Mouse (Mus musculus): ENCODE data around the gene Orm1. TPM values are rescaled to one million over a fixed set of nuclear protein-coding genes. Genes with fewer than 3 reads are reported as not detected.

The Orm1 gene
- polyA plus RNA-seq, 1 experiment from 2014 or later = not detected

GRCm38 (mm10) chr4:63356981-63357570 lies 12.7 kb downstream of the Orm1 start:
- Histone ChIP-seq H3K4me2 (replicated peaks) (no peak overlapping the region), H3K27ac (no peak overlapping the region), H3K27me3 (no peaks in the 10 kb centered on the region), H3K4me3 (no peak overlapping the region), H3K9me3 (no peaks in the 10 kb centered on the region), H3K9ac (no peak overlapping the region), H3K4me1 (no peaks in the 10 kb centered on the region), H3K36me3 (no peaks in the 10 kb centered on the region)
- 56% methylated on average over 2 of the region's 2 CpGs for WGBS
- ATAC-seq (ENCODE audit: insufficient number of reproducible peaks, insufficient read depth, low FRiP score, low TSS enrichment) = no peak

GRCm38 (mm10) chr4:63359861-63360260 lies 15.5 kb downstream of the Orm1 start:
- Histone ChIP-seq H3K9ac (no peak overlapping the region), H3K27ac (no peak overlapping the region), H3K27me3 (no peaks in the 10 kb centered on the region), H3K4me3 (no peak overlapping the region), H3K4me2 (replicated peaks) (no peak overlapping the region), H3K36me3 (no peaks in the 10 kb centered on the region), H3K9me3 (no peaks in the 10 kb centered on the region), H3K4me1 (no peaks in the 10 kb centered on the region)
- no peak for ATAC-seq (ENCODE audit: insufficient number of reproducible peaks, insufficient read depth, low FRiP score, low TSS enrichment)
- WGBS = 67% methylated on average over 6 of the region's 6 CpGs

- Histone ChIP-seq H3K9me3 (no peaks in the 10 kb centered on the region), H3K27ac (no peak within 1 kb of the TSS), H3K27me3 (no peaks in the 10 kb centered on the region), H3K4me2 (replicated peaks) (no peak within 1 kb of the TSS), H3K9ac (no peak within 1 kb of the TSS), H3K36me3 (no peaks in the 10 kb centered on the region), H3K4me3 (no peak within 1 kb of the TSS), H3K4me1 (no peaks in the 10 kb centered on the region)
- 93% methylated on average over 5 of the region's 5 CpGs for WGBS
- no peak for ATAC-seq (ENCODE audit: insufficient number of reproducible peaks, insufficient read depth, low FRiP score, low TSS enrichment)
These were observed 17.8 kb downstream of the Orm1 start, which contains the start of gene Orm2 for GRCm38 (mm10) chr4:63362150-63362549. TSS of gene Orm2 (plus strand) at chr4:63362449.

GRCm38 (mm10) chr4:63368577-63368976 lies 24.2 kb downstream of the Orm1 start:
- Histone ChIP-seq H3K4me1 (no peaks in the 10 kb centered on the region), H3K9me3 (no peaks in the 10 kb centered on the region), H3K27me3 (no peaks in the 10 kb centered on the region), H3K4me2 (replicated peaks) (no peak overlapping the region), H3K36me3 (peaks cover 54% of the 10 kb centered on the region), H3K27ac (no peak overlapping the region), H3K4me3 (no peak overlapping the region), H3K9ac (no peak overlapping the region)
- ATAC-seq (ENCODE audit: insufficient number of reproducible peaks, insufficient read depth, low FRiP score, low TSS enrichment) = no peak
- 14% methylated on average over 4 of the region's 4 CpGs for WGBS

GRCm38 (mm10) chr4:63370897-63371296 lies 26.5 kb downstream of the Orm1 start:
- Histone ChIP-seq H3K4me3 (no peak overlapping the region), H3K4me1 (no peaks in the 10 kb centered on the region), H3K4me2 (replicated peaks) (no peak overlapping the region), H3K9me3 (no peaks in the 10 kb centered on the region), H3K36me3 (peaks cover 77% of the 10 kb centered on the region), H3K9ac (no peak overlapping the region), H3K27ac (no peak overlapping the region), H3K27me3 (no peaks in the 10 kb centered on the region)
- ATAC-seq (ENCODE audit: insufficient number of reproducible peaks, insufficient read depth, low FRiP score, low TSS enrichment) = no peak
- WGBS = 50% methylated on average over 7 of the region's 7 CpGs

GRCm38 (mm10) chr4:63371890-63372289 lies 27.5 kb downstream of the Orm1 start:
- peaks cover 87% of the 10 kb centered on the region for H3K36me3 ChIP-seq
- H3K27ac ChIP-seq = no peak overlapping the region
- no peak for ATAC-seq (ENCODE audit: insufficient number of reproducible peaks, insufficient read depth, low FRiP score, low TSS enrichment)
- 65% methylated on average over 3 of the region's 3 CpGs for WGBS
- H3K9me3 ChIP-seq = no peaks in the 10 kb centered on the region
- H3K4me1 ChIP-seq = no peaks in the 10 kb centered on the region
- H3K27me3 ChIP-seq = no peaks in the 10 kb centered on the region
- no peak overlapping the region for H3K9ac ChIP-seq
- no peak overlapping the region for H3K4me3 ChIP-seq
- no peak overlapping the region for H3K4me2 ChIP-seq (replicated peaks)

GRCm38 (mm10) chr4:63373404-63373803 lies 29.0 kb downstream of the Orm1 start:
- no peak overlapping the region for H3K4me3 ChIP-seq
- peaks cover 91% of the 10 kb centered on the region for H3K36me3 ChIP-seq
- H3K4me1 ChIP-seq = no peaks in the 10 kb centered on the region
- no peak overlapping the region for H3K9ac ChIP-seq
- WGBS = 87% methylated on average over 8 of the region's 8 CpGs
- no peak for ATAC-seq (ENCODE audit: insufficient number of reproducible peaks, insufficient read depth, low FRiP score, low TSS enrichment)
- H3K4me2 ChIP-seq (replicated peaks) = no peak overlapping the region
- H3K27me3 ChIP-seq = no peaks in the 10 kb centered on the region
- H3K27ac ChIP-seq = no peak overlapping the region
- H3K9me3 ChIP-seq = no peaks in the 10 kb centered on the region

- Histone ChIP-seq H3K9ac (no peak overlapping the region), H3K27ac (no peak overlapping the region), H3K36me3 (peaks cover 94% of the 10 kb centered on the region), H3K9me3 (no peaks in the 10 kb centered on the region), H3K27me3 (no peaks in the 10 kb centered on the region), H3K4me2 (replicated peaks) (no peak overlapping the region), H3K4me1 (no peaks in the 10 kb centered on the region), H3K4me3 (no peak overlapping the region)
- 83% methylated on average over 12 of the region's 12 CpGs for WGBS
- ATAC-seq (ENCODE audit: insufficient number of reproducible peaks, insufficient read depth, low FRiP score, low TSS enrichment) = no peak
These were observed 30.0 kb downstream of the Orm1 start for GRCm38 (mm10) chr4:63374331-63374730.

- no peak for ATAC-seq (ENCODE audit: insufficient number of reproducible peaks, insufficient read depth, low FRiP score, low TSS enrichment)
- 72% methylated on average over 1 of the region's 1 CpGs for WGBS
- H3K4me2 ChIP-seq (replicated peaks) = no peak overlapping the region
- no peak overlapping the region for H3K27ac ChIP-seq
- no peaks in the 10 kb centered on the region for H3K4me1 ChIP-seq
- no peaks in the 10 kb centered on the region for H3K9me3 ChIP-seq
- peaks cover 93% of the 10 kb centered on the region for H3K36me3 ChIP-seq
- no peaks in the 10 kb centered on the region for H3K27me3 ChIP-seq
- no peak overlapping the region for H3K4me3 ChIP-seq
- H3K9ac ChIP-seq = no peak overlapping the region
These were observed 31.0 kb downstream of the Orm1 start for GRCm38 (mm10) chr4:63375367-63375766.

- H3K4me3 ChIP-seq = no peak overlapping the region
- H3K4me1 ChIP-seq = no peaks in the 10 kb centered on the region
- peaks cover 97% of the 10 kb centered on the region for H3K36me3 ChIP-seq
- H3K27ac ChIP-seq = no peak overlapping the region
- ATAC-seq (ENCODE audit: insufficient number of reproducible peaks, insufficient read depth, low FRiP score, low TSS enrichment) = no peak
- H3K9me3 ChIP-seq = no peaks in the 10 kb centered on the region
- H3K27me3 ChIP-seq = no peaks in the 10 kb centered on the region
- WGBS = 71% methylated on average over 7 of the region's 7 CpGs
- H3K4me2 ChIP-seq (replicated peaks) = no peak overlapping the region
- no peak overlapping the region for H3K9ac ChIP-seq
These were observed 33.1 kb downstream of the Orm1 start for GRCm38 (mm10) chr4:63377483-63377882.

GRCm38 (mm10) chr4:63382676-63383369 lies 38.5 kb downstream of the Orm1 start:
- no peak for ATAC-seq (ENCODE audit: insufficient number of reproducible peaks, insufficient read depth, low FRiP score, low TSS enrichment)
- H3K9me3 ChIP-seq = no peaks in the 10 kb centered on the region
- H3K4me3 ChIP-seq = no peak overlapping the region
- H3K9ac ChIP-seq = no peak overlapping the region
- H3K36me3 ChIP-seq = peaks cover 84% of the 10 kb centered on the region
- 94% methylated on average over 4 of the region's 4 CpGs for whole genome bisulfite sequencing
- no peaks in the 10 kb centered on the region for H3K27me3 ChIP-seq
- H3K4me2 ChIP-seq (replicated peaks) = no peak overlapping the region
- H3K4me1 ChIP-seq = no peaks in the 10 kb centered on the region
- H3K27ac ChIP-seq = no peak overlapping the region

GRCm38 (mm10) chr4:63383474-63383873 lies 39.1 kb downstream of the Orm1 start:
- H3K36me3 ChIP-seq = peaks cover 77% of the 10 kb centered on the region
- H3K27ac ChIP-seq = no peak overlapping the region
- 90% methylated on average over 12 of the region's 12 CpGs for WGBS
- no peaks in the 10 kb centered on the region for H3K27me3 ChIP-seq
- ATAC-seq (ENCODE audit: insufficient number of reproducible peaks, insufficient read depth, low FRiP score, low TSS enrichment) = no peak
- no peak overlapping the region for H3K4me3 ChIP-seq
- no peak overlapping the region for H3K9ac ChIP-seq
- no peaks in the 10 kb centered on the region for H3K4me1 ChIP-seq
- H3K9me3 ChIP-seq = no peaks in the 10 kb centered on the region
- no peak overlapping the region for H3K4me2 ChIP-seq (replicated peaks)

Measured in embryonic facial prominence, embryonic 12.5 days (tissue).